Mouse (Mus musculus): ENCODE data around the gene C1ql3. TPM values are rescaled to one million over a fixed set of nuclear protein-coding genes. Genes with fewer than 3 reads are reported as not detected.

C1ql3 gene
- total RNA-seq, 2 experiments from 2014 or later, result 104 to 117 TPM

DNA sequence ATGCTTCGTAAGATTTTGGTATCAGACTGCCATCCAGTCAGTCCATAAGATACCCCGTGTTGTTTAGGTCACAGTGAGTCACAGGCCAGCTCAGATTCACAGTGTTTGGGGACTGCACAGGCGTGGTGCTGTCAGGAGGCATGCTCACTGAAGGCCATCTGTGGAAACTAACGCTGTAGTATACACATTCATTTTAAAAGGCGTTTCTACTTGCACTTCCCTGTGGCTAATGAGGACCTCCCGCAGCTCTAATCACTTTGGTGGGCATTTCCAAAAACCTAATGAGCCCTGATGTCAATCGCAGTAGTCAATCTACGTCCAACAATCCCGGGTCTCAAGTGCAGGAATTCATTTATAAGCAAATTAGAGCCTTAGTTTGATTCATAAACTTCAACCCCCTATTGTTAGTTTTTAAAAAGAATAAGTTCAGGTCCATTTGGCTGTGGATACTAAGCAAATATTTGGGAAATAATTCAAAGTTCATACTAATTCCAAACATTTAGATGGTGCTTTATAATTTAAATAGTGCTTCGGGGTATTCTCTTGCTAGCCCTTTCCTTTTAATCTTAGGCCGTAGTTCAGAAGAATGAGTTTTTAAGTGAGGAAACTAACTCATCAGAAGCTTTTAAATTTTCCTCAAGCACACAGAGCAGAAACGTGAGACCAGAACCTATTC lies 41.4 kb downstream of the C1ql3 start:
- no peak for DNase-seq (ENCODE audit: low spot score in 2 of 2)
- intact Hi-C loops (cut with DNase I), result no loop called here

GRCm38 (mm10) chr2:12956703-12957424 lies 54.7 kb downstream of the C1ql3 start:
- no peak for DNase-seq (ENCODE audit: low spot score in 2 of 2)
- intact Hi-C loops (cut with DNase I), result no loop called here

Other genes starting within 250 kb of the C1ql3 start
- gene Pter, start 87.8 kb downstream of the C1ql3 start, total RNA-seq (2021), result 1 to 10 TPM in 1 of 2 experiments, under 1 TPM in 1; 0.39 to 1.5 TPM